Mouse (Mus musculus) 416B (cell line): Measurements from ENCODE around the gene Wipf1.
A peak's percentile ranks its signal among the peaks of the same experiment; 100 is the strongest.

ENCODE experiments used
- DNase-seq: peaks from one replicate; pipeline ENCODE4 v3.0.0; 2011; ENCODE audit warnings: low read depth

The Wipf1 gene

DNA sequence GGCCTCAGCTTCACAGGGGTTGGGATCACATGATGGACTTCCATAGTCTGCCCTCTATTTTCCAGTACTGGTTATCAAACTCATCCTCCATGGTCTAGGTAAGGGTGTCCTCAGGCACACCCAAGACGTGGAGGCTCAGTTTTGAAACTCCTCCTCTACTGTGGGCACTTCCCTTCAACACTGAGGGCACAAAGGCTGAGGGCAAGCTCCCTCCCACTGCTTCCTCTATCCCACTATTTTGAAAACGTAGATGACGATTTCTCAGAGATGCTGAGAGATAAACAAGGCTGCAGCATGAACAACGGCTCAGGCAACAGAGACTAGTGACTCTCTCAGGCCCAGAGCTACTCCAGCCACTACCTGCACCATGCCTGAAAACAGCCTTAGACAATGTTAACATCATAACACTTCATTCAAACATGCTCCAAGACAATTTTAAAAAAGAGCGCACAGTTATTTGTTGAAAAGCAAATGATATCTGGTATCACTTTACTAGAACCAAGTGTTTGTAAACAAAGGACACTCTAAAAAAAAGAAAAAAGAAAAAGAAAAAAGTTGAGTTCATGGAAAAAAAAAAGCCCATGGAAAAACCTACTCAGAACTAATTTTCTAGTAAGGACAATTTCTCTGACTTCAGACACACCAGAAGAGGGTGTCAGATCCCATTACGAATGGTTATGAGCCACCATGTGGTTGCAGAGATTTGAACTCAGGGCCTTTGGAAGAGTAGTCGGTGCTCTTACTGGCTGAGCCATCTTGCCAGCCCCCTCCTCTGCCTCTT is 62.3 kb downstream of the Wipf1 start:
- peak; percentile 70 for DNase-seq

- no peak for DNase-seq
Observed at GRCm38 (mm10) chr2:73466481-73466880, 63.1 kb downstream of the Wipf1 start.

GRCm38 (mm10) chr2:73463431-73464194 is 65.9 kb downstream of the Wipf1 start:
- DNase-seq = peak; percentile 66

- peak; percentile 52 for DNase-seq
Observed at GRCm38 (mm10) chr2:73462757-73463339, 66.7 kb downstream of the Wipf1 start.

DNA sequence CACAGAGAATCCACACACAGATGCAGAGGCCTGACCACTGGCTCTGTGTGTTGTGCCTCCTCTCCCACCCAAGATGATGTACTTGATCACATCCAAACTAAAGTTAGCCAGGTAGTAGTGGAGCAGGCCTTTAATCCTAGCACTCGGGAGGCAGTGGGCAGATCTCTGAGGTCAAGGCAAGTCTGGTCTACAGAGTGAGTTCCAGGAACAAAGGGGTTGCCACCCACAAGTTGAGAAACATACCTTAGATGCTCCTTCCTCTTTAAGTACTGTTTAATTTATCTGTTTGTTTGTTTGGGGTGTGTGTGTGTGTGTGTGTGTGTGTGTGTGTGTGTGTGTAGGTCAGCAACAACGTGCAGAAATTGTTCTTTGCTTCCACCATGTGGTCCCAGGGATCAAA is 67.3 kb downstream of the Wipf1 start:
- peak; percentile 46 for DNase-seq

GRCm38 (mm10) chr2:73460168-73460567 is 69.4 kb downstream of the Wipf1 start:
- DNase-seq = no peak

- DNase-seq = no peak
Observed at GRCm38 (mm10) chr2:73459607-73460153, 69.9 kb downstream of the Wipf1 start.

DNA sequence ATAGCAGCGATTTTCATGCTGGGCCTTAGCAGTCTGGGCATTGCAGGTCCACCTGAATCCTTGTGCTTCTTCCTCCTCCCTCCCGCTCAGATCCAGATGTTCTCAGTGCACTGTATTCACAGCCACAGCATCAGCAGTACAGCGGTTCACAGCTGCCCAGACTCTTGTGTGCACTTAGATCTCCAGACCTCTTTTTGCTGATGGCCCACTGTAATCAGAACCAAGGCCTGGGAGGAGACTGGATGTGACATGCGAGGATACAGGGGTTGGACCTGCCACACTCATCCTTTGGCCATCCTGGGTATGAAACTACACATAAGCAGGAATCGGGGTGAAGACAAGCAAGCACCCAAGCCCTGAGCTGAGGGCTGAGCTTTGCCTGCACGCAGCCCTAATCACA is 72.6 kb downstream of the Wipf1 start:
- DNase-seq = no peak

GRCm38 (mm10) chr2:73456154-73456553 is 73.4 kb downstream of the Wipf1 start:
- no peak for DNase-seq

GRCm38 (mm10) chr2:73455541-73455940 is 74.0 kb downstream of the Wipf1 start:
- no peak for DNase-seq

- peak; percentile 44 for DNase-seq
Observed at GRCm38 (mm10) chr2:73454682-73455081, 74.9 kb downstream of the Wipf1 start.

- no peak for DNase-seq
Observed at GRCm38 (mm10) chr2:73454186-73454585, 75.3 kb downstream of the Wipf1 start.

- peak; percentile 88 for DNase-seq
Observed at GRCm38 (mm10) chr2:73453717-73454116, 75.8 kb downstream of the Wipf1 start.

GRCm38 (mm10) chr2:73453085-73453484 is 76.4 kb downstream of the Wipf1 start:
- no peak for DNase-seq

- DNase-seq = no peak
Observed at GRCm38 (mm10) chr2:73452556-73452955, 77.0 kb downstream of the Wipf1 start.

DNA sequence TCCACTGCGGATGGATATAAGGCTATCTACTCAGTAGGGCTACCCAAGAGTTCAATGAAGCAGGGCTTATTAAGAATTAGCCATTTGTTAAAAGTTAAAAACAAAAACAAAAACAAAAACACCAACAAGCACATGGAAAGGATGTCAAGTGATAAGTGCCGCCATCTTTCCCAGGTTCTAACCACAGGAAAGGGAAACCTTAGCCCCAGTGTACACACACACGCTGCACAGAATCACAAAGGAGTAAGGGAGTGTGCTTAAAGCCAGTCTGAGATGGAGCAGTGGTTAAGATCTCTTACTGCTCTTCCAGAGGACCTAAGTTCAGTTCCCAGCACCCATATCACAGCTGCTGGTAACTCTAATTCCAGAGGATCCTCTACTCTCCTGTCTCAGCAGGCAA is 78.0 kb downstream of the Wipf1 start:
- DNase-seq = no peak

GRCm38 (mm10) chr2:73450172-73450715 is 79.3 kb downstream of the Wipf1 start:
- no peak for DNase-seq

DNA sequence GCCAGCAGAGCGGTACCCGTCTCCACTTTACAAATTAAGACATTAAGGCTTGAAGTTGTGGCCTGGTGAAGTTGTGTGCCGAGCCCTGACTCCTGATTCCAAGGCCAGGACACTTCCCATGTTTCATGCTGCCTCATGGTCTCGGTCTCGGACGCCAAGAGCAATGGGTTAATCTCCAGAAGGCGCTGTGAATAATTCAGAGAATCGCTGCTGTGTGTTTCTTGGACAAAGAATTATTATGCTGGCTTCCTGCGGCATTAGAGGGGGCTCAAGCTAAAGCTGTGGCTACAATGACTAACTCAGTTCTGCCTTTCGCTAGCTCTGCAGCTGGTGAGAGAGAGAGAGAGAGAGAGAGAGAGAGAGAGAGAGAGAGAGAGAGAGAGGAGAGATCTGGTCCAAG is 85.5 kb downstream of the Wipf1 start:
- DNase-seq = no peak

GRCm38 (mm10) chr2:73442015-73442414 is 87.5 kb downstream of the Wipf1 start:
- DNase-seq = peak; percentile 54

DNA sequence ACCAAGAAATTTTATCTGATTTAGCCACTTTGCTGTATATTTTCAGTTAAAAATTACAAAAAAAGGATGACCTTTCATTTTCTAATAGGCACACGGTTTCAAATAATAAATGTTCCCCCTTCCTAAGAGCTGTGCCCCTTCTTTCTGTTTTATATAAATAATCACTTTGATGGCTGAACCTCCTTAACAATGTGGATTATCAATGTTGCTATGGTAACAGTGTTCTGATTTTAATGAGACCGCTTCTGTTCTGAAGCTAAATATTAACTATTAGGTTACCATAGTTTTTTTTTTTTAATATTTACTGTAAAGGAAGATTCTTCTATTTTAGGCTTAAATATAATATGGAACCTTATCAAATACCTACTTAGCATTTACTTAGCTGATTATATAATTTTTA is 89.2 kb downstream of the Wipf1 start:
- no peak for DNase-seq

- DNase-seq = no peak
Observed at GRCm38 (mm10) chr2:73436976-73437375, 92.6 kb downstream of the Wipf1 start.

GRCm38 (mm10) chr2:73435847-73436246 is 93.7 kb downstream of the Wipf1 start:
- no peak for DNase-seq
